Mouse (Mus musculus) embryonic facial prominence, embryonic 11.5 days (tissue): ENCODE measurements at regions not wholly inside any gene's neighbourhood (a gene's known extent, or its start where the extent isn't known, plus 50 kb on each side); places are given as distances from the start of the nearest gene placed in this dataset.
A peak's percentile ranks its signal among the peaks of the same experiment; 100 is the strongest.

Source experiments
- ATAC-seq: fragments of 200-750 bp; cut with Nextera tagmentation; replicated peaks from 2 replicates; pipeline ENCODE4 v1.8.0; 2017; ENCODE audit warnings: low read depth; ENCODE audit not compliant: insufficient number of reproducible peaks, low FRiP score, low TSS enrichment
- DNase-seq: peaks from one replicate; pipeline ENCODE4 v3.0.0-alpha.2; 2015; ENCODE audit warnings: low spot score
- H3K27ac ChIP-seq: fragments of 300-500 bp; sonication (generic); replicated peaks from 2 replicates; pipeline ENCODE4 v1.5.1; 2014; ENCODE audit warnings: mild to moderate bottlenecking, low read depth, low read length, control low read depth
- H3K27me3 ChIP-seq: fragments of 300-500 bp; sonication (generic); 2 replicates; pipeline ENCODE4 v1.6.1; 2014; ENCODE audit warnings: mild to moderate bottlenecking, low read length, moderate library complexity, mixed read lengths; ENCODE audit not compliant: control insufficient read depth, insufficient read depth
- H3K36me3 ChIP-seq: fragments of 300-500 bp; sonication (generic); replicated peaks from 2 replicates; pipeline ENCODE4 v1.6.1; 2014; ENCODE audit warnings: low read depth, mild to moderate bottlenecking, low read length, moderate library complexity, mixed read lengths; ENCODE audit not compliant: control insufficient read depth, insufficient read depth
- H3K4me1 ChIP-seq: fragments of 300-500 bp; sonication (generic); 2 replicates; pipeline ENCODE4 v1.6.1; 2014; ENCODE audit warnings: low read length, mixed read lengths; ENCODE audit not compliant: control insufficient read depth, insufficient read depth
- H3K4me2 ChIP-seq: fragments of 300-500 bp; sonication (generic); 2 replicates; pipeline ENCODE4 v1.6.1; 2014; ENCODE audit warnings: low read depth, mild to moderate bottlenecking, control low read depth, low read length, moderate library complexity
- H3K4me3 ChIP-seq: fragments of 300-500 bp; sonication (generic); 2 replicates; pipeline ENCODE4 v1.5.1; 2014; ENCODE audit warnings: low read depth, low read length, control low read depth
- H3K9ac ChIP-seq: fragments of 300-500 bp; sonication (generic); replicated peaks from 2 replicates; pipeline ENCODE4 v1.6.1; 2014; ENCODE audit warnings: mild to moderate bottlenecking, control low read depth, low read length
- H3K9me3 ChIP-seq: fragments of 300-500 bp; sonication (generic); replicated peaks from 2 replicates; pipeline ENCODE4 v1.6.1; 2016; ENCODE audit warnings: mild to moderate bottlenecking, low read length, inconsistent platforms, mixed read lengths; ENCODE audit not compliant: control insufficient read depth
- WGBS: fragments of 180-500 bp; shearing (Covaris S2); extraction: QIAGEN DNeasy Blood & Tissue Kit; methylation state at CpG from one replicate; pipeline ENCODE4 v1.1.7; 2014; 5-methylcytosine and 5-hydroxymethylcytosine counted together

DNA sequence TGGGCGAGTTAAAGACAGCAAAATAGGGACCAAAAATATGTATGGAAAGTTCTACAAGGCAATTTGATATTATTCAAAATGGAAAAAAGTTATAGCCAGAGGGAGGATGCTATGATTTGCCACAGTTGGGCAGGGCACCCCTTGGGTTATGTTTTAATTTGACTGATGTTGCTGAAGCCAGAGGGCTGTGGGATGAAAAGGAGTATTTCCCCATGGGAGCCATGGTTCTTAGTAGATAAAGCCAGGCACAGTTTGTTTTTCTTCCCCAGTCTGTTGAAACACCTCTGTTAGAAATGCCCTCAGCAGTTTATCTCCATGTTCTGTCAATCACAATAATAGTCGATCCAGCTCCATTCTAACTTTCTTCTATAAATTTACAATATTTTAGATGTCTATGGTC lies 82.6 kb upstream of the Gm11146 start:
- no peak for DNase-seq
- Histone ChIP-seq H3K27me3 (no peaks in the 10 kb centered on the region), H3K9ac (no peak overlapping the region), H3K4me3 (no peak overlapping the region), H3K4me1 (no peaks in the 10 kb centered on the region), H3K9me3 (no peaks in the 10 kb centered on the region), H3K27ac (no peak overlapping the region), H3K36me3 (no peaks in the 10 kb centered on the region), H3K4me2 (no peak overlapping the region)
- 81% methylated on average over 2 of the region's 2 CpGs for WGBS
- ATAC-seq: no peak

DNA sequence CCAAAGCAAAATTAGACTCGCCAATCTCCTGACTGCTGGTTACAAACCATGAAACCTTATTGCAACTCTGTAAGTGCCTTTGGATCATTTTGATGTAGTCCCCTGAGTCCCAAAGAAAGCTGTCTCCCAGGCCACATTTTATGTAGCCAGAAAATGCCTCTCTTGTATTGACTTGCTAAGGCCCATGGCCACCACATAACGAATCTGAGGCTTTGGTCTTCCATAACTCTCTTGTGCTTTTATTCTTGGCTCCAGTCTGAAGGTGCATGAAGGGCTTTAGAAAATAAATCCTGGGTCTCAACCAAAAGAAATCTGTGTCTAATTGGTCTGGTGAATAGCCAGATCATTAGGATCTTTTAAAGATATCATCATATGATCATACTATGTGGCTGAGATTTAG lies 77.3 kb upstream of the Gm11146 start:
- H3K4me2 ChIP-seq: no peak overlapping the region
- no peaks in the 10 kb centered on the region for H3K36me3 ChIP-seq
- no peaks in the 10 kb centered on the region for H3K9me3 ChIP-seq
- no peaks in the 10 kb centered on the region for H3K4me1 ChIP-seq
- H3K4me3 ChIP-seq: no peak overlapping the region
- ATAC-seq (no peak), DNase-seq (no peak)
- H3K27me3 ChIP-seq: no peaks in the 10 kb centered on the region
- no peak overlapping the region for H3K27ac ChIP-seq
- no peak overlapping the region for H3K9ac ChIP-seq
- WGBS: 87% methylated on average over 2 of the region's 2 CpGs

DNA sequence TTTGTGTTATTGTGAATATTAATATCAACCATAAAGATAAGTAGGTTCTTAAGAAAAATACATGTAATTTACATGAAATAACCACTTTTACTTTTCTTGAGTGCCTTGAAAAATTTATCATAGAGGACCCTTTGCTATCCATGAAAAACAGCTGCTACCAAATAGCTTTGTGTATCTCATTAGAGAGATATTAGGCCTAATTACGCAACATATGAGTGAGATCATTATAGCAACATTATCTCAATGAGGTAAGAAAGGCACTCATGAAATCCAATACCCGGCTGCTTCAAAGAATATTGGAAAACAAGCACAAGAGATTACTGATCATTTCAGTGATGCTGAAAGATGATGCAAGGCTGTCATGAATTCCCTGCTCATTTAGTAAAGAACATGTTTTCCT lies 74.9 kb upstream of the Gm11146 start:
- H3K9me3 ChIP-seq: no peaks in the 10 kb centered on the region
- H3K4me2 ChIP-seq: no peak overlapping the region
- WGBS: 59% methylated on average over 2 of the region's 2 CpGs
- H3K27ac ChIP-seq: no peak overlapping the region
- H3K9ac ChIP-seq: no peak overlapping the region
- no peaks in the 10 kb centered on the region for H3K4me1 ChIP-seq
- ATAC-seq (no peak), DNase-seq (no peak)
- H3K27me3 ChIP-seq: no peaks in the 10 kb centered on the region
- no peaks in the 10 kb centered on the region for H3K36me3 ChIP-seq
- no peak overlapping the region for H3K4me3 ChIP-seq

DNA sequence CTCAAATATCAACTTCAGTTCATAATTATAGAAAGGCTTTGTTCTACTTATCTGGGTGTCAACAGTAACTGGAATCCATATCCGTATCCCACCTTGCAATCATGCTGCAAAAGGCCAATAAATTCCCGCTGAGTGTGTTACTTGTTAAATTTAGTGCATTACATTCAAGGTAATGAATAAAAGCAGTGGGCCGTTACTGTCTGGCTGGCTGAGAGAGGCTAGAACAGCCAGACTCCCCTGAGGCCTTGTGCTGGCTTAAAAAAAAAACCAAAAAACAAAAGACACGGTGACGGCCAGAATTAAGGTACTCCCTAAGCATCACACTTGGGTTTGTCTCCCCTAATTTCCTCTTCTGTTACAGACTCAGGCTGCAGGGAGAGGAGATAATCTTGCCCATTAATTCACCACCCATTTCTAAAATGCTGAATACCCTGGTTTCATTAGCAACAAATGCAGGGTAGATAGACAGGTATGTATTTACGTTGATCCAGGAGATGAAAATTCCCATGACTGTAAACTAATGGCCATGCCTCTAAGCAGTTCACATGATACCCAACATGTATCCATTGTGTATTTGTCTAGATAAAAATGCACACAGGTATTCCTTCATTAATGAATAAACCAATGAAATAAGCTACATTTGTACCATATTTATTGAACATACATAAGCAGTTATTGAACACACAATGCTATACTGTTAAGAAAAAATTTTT lies 74.1 kb upstream of the Gm11146 start:
- H3K4me1 ChIP-seq: no peaks in the 10 kb centered on the region
- no peak for ATAC-seq
- WGBS: 51% methylated on average over 6 of the region's 6 CpGs
- no peak overlapping the region for H3K9ac ChIP-seq
- H3K36me3 ChIP-seq: no peaks in the 10 kb centered on the region
- H3K4me2 ChIP-seq: no peak overlapping the region
- no peak overlapping the region for H3K27ac ChIP-seq
- H3K4me3 ChIP-seq: no peak overlapping the region
- DNase-seq: no peak
- no peaks in the 10 kb centered on the region for H3K9me3 ChIP-seq
- no peaks in the 10 kb centered on the region for H3K27me3 ChIP-seq

GRCm38 (mm10) chr16:77671253-77671652 lies 69.4 kb upstream of the Gm11146 start:
- no peaks in the 10 kb centered on the region for H3K36me3 ChIP-seq
- H3K27ac ChIP-seq: no peak overlapping the region
- no peak overlapping the region for H3K9ac ChIP-seq
- no peak for DNase-seq
- no peaks in the 10 kb centered on the region for H3K27me3 ChIP-seq
- WGBS: 93% methylated on average over 2 of the region's 2 CpGs
- H3K4me3 ChIP-seq: no peak overlapping the region
- no peak overlapping the region for H3K4me2 ChIP-seq
- no peak for ATAC-seq
- no peaks in the 10 kb centered on the region for H3K4me1 ChIP-seq
- H3K9me3 ChIP-seq: no peaks in the 10 kb centered on the region

DNA sequence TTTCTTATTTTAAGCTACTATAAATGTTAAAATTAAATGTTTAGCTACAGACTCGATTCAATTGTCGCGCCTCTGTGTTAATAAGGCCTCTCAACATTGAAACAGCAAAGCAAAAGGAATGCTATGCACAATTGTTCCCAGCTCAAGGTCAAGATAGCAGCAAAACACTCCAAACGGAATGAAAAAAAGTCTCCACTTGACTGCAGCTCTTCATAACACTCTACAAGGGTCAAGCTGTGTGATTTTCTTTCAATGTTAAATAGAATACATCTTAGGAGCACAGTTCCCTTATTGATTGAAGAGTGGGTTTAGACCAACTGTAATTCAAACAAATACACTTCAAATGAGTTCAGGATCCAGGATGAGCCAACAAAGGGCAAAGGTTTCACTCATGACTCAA lies 63.9 kb upstream of the Gm11146 start:
- ATAC-seq (no peak), DNase-seq (no peak)
- Histone ChIP-seq H3K9me3 (no peaks in the 10 kb centered on the region), H3K36me3 (no peaks in the 10 kb centered on the region), H3K4me3 (no peak overlapping the region), H3K27me3 (no peaks in the 10 kb centered on the region), H3K9ac (no peak overlapping the region), H3K4me1 (0 out of 2 replicates have a peak, but pooled peaks cover 4% of the 10 kb centered on the region), H3K4me2 (no peak overlapping the region), H3K27ac (no peak overlapping the region)
- 81% methylated on average over 4 of the region's 4 CpGs for WGBS

DNA sequence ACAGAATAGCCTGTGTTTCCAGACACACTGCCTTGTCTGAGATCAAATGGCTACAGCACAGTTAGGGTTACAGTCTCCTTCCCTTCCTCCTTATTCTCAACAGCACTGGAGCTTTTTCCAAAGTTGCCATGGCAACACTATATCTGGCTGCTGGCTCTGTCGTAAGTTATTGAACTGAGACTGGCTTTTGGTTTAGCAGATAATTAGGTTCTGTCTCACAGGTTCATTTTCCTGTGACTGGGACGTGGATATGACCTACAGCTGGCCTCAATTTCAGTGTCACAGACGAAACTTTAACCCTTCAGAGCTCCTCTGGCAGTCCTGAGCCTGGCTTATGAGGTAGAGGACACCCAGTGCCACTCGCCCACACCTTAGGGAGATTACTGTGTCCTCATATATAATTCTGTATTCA lies 60.2 kb upstream of the Gm11146 start:
- ATAC-seq: peak; percentile 91
- no peaks in the 10 kb centered on the region for H3K9me3 ChIP-seq
- no peak overlapping the region for H3K4me3 ChIP-seq
- H3K9ac ChIP-seq: no peak overlapping the region
- WGBS: 6% methylated on average over 4 of the region's 4 CpGs
- no peak overlapping the region for H3K27ac ChIP-seq
- no peaks in the 10 kb centered on the region for H3K36me3 ChIP-seq
- no peak overlapping the region for H3K4me2 ChIP-seq
- peak; percentile 86 for DNase-seq
- no peaks in the 10 kb centered on the region for H3K27me3 ChIP-seq
- 0 out of 2 replicates have a peak, but pooled peaks cover 4% of the 10 kb centered on the region for H3K4me1 ChIP-seq

DNA sequence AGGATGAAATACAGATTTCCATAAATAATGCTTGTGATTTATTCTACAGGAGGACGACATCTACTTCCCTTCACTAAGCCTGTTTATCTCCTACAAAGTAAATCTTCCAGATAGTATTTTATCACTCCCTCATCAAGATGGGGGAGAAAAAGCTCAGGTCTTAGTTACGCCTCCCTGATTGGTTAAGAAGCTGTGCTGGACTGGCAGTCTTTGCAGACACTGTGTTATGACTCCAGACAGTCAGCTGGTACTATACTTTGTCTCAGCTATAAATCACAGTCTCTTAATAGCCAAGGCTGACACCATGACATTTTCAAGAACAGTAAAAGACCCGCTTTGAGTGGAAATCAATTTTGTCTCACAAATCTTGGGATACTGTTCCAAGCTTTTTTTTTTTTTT lies 51.4 kb upstream of the Gm11146 start:
- WGBS: 74% methylated on average over 3 of the region's 3 CpGs
- DNase-seq: no peak
- no peak overlapping the region for H3K27ac ChIP-seq
- no peaks in the 10 kb centered on the region for H3K36me3 ChIP-seq
- no peak overlapping the region for H3K4me3 ChIP-seq
- no peaks in the 10 kb centered on the region for H3K27me3 ChIP-seq
- H3K9ac ChIP-seq: no peak overlapping the region
- no peak for ATAC-seq
- no peak overlapping the region for H3K4me2 ChIP-seq
- H3K9me3 ChIP-seq: no peaks in the 10 kb centered on the region
- no peaks in the 10 kb centered on the region for H3K4me1 ChIP-seq
